ENCODE assay signal across 16 mouse cellular contexts in genomic region chr12:51403987-51404586, GRCm38 (mm10). TPM values are rescaled to one million over a fixed set of nuclear protein-coding genes. Genes with fewer than 3 reads are reported as not detected.
DNase-seq lines count a peak whose midpoint lies in the region; ATAC-seq and TF ChIP-seq lines count a peak whose summit lies in the region.
"Had no signal": no experiment of that assay in that cellular context is flagged by ENCODE, and none has a peak within 500 bp of the region (broad histone marks: within the 10 kb centered on the region; RNA-seq: fewer than 3 reads in every experiment).

No protein-coding gene starts in this region.

- no peaks in the 10 kb centered on the region for H3K9me3 ChIP-seq in midbrain, postnatal 0 days (ENCODE audit: low read length)
- no peaks in the 10 kb centered on the region for H3K9me3 ChIP-seq in midbrain, embryonic 16.5 days (replicated peaks; ENCODE audit: control insufficient read depth, low read length, poor library complexity, severe bottlenecking)
- H3K9me3 ChIP-seq: embryonic facial prominence, embryonic 12.5 days; midbrain, embryonic 12.5 days had no signal

- WGBS in heart, adult 2 months = 56% methylated on average over 4 of the region's 4 CpGs
- 70% methylated on average over 4 of the region's 4 CpGs for WGBS in midbrain, postnatal 0 days
- WGBS in midbrain, embryonic 16.5 days = 60% methylated on average over 4 of the region's 4 CpGs
- WGBS in kidney, adult 2 months = 61% methylated on average over 4 of the region's 4 CpGs

- no peak for DNase-seq in heart, adult 2 months
- DNase-seq in heart, postnatal 25 days (ENCODE audit: low spot score) = no peak
- DNase-seq in midbrain, postnatal 0 days (ENCODE audit: low spot score) = peak; percentile 26
- peak; percentile 51 for DNase-seq in brain, embryonic 14.5 days (ENCODE audit: low read depth)
- DNase-seq in adrenal gland, postnatal 4 days (ENCODE audit: low spot score in 2 of 2) = no peak
- no peak for DNase-seq in kidney, adult 2 months
- DNase-seq: cerebellum, adult 2 months; heart, adult 11 months; kidney, adult 9 months; liver; lung, postnatal 10 days; thymus, postnatal 36 days had no signal

- intact Hi-C loops in heart, adult 2 months (cut with DNase I) = loop anchor here (10.0 kb wide), 1 partner anchor 341 kb away; no protein-coding TSS in a partner anchor
- intact Hi-C loops in heart, postnatal 25 days (cut with DNase I) = loop anchor here (2.0 kb wide), 1 partner anchor 21 kb away; no protein-coding TSS in a partner anchor

- H3K9ac ChIP-seq in heart, adult 2 months (ENCODE audit: low read depth, low read length) = no peak overlapping the region
- H3K9ac ChIP-seq in midbrain, postnatal 0 days (replicated peaks; ENCODE audit: low read length, poor library complexity, severe bottlenecking) = no peak overlapping the region
- H3K9ac ChIP-seq in midbrain, embryonic 16.5 days (ENCODE audit: low read depth, low read length) = no peak overlapping the region
- H3K9ac ChIP-seq: embryonic facial prominence, embryonic 12.5 days; midbrain, embryonic 12.5 days had no signal

- TF ChIP-seq EP300 in heart, adult 2 months (IDR thresholded peaks at IDR 0.05; ENCODE audit: insufficient read depth, low read depth, low read length) = no peak

- ATAC-seq in midbrain, postnatal 0 days (ENCODE audit: low FRiP score) = no peak
- no peak for ATAC-seq in midbrain, embryonic 16.5 days
- ATAC-seq: forebrain, embryonic 16.5 days had no signal

- H3K4me2 ChIP-seq in midbrain, postnatal 0 days (ENCODE audit: low read depth, low read length, poor library complexity, severe bottlenecking) = no peak overlapping the region
- H3K4me2 ChIP-seq in midbrain, embryonic 16.5 days (ENCODE audit: low read length) = no peak overlapping the region
- H3K4me2 ChIP-seq: embryonic facial prominence, embryonic 12.5 days; midbrain, embryonic 12.5 days had no signal

- no peaks in the 10 kb centered on the region for H3K79me2 ChIP-seq in heart, adult 2 months (replicated peaks; ENCODE audit: control insufficient read depth, insufficient read depth, low read length)

- no peak overlapping the region for H3K4me3 ChIP-seq in heart, adult 2 months
- H3K4me3 ChIP-seq in midbrain, postnatal 0 days (ENCODE audit: low read depth, low read length) = no peak overlapping the region
- H3K4me3 ChIP-seq in midbrain, embryonic 16.5 days (ENCODE audit: low read depth, low read length) = no peak overlapping the region
- H3K4me3 ChIP-seq in kidney, adult 2 months (ENCODE audit: insufficient read depth, low read depth, low read length) = no peak overlapping the region
- H3K4me3 ChIP-seq: embryonic facial prominence, embryonic 12.5 days; midbrain, embryonic 12.5 days had no signal

- no peaks in the 10 kb centered on the region for H3K27me3 ChIP-seq in heart, adult 2 months (ENCODE audit: control insufficient read depth, insufficient read depth, low read length)
- no peaks in the 10 kb centered on the region for H3K27me3 ChIP-seq in midbrain, postnatal 0 days (ENCODE audit: insufficient read depth, low read length)
- no peaks in the 10 kb centered on the region for H3K27me3 ChIP-seq in midbrain, embryonic 16.5 days (ENCODE audit: control insufficient read depth, insufficient read depth, low read depth, low read length)
- H3K27me3 ChIP-seq in kidney, adult 2 months (replicated peaks; ENCODE audit: control insufficient read depth, insufficient read depth, low read length) = no peaks in the 10 kb centered on the region
- H3K27me3 ChIP-seq: embryonic facial prominence, embryonic 12.5 days; midbrain, embryonic 12.5 days had no signal

- peak; percentile 41 for TF ChIP-seq CTCF in heart, adult 2 months (IDR thresholded peaks at IDR 0.05)
- peak; percentile 57 for TF ChIP-seq CTCF in midbrain, postnatal 0 days (IDR thresholded peaks at IDR 0.05)
- TF ChIP-seq CTCF in brain, embryonic 14.5 days (IDR thresholded peaks at IDR 0.05; ENCODE audit: borderline replicate concordance, extremely low read depth, insufficient read depth, insufficient read length) = no peak
- TF ChIP-seq CTCF in kidney, adult 2 months (conservative IDR thresholded peaks at IDR 0.05; ENCODE audit: insufficient read depth, insufficient read length, low read depth, low read length) = no peak

- no peak overlapping the region for H3K27ac ChIP-seq in heart, adult 2 months
- H3K27ac ChIP-seq in midbrain, postnatal 0 days (ENCODE audit: low read depth, low read length) = no peak overlapping the region
- no peak overlapping the region for H3K27ac ChIP-seq in midbrain, embryonic 16.5 days (ENCODE audit: low read length)
- no peak overlapping the region for H3K27ac ChIP-seq in kidney, adult 2 months (ENCODE audit: insufficient read depth, low read depth, low read length)
- H3K27ac ChIP-seq: embryonic facial prominence, embryonic 12.5 days; midbrain, embryonic 12.5 days had no signal

- no peaks in the 10 kb centered on the region; the same call in 1 of the 2 replicates for H3K36me3 ChIP-seq in heart, adult 2 months (ENCODE audit: control insufficient read depth, insufficient read depth, low read length)
- peaks cover 19% of the 10 kb centered on the region for H3K36me3 ChIP-seq in midbrain, postnatal 0 days (ENCODE audit: insufficient read depth, low read length)
- peaks cover 5% of the 10 kb centered on the region for H3K36me3 ChIP-seq in midbrain, embryonic 16.5 days (ENCODE audit: control insufficient read depth, insufficient read depth, low read length)
- peaks cover 1% of the 10 kb centered on the region for H3K36me3 ChIP-seq in kidney, adult 2 months (ENCODE audit: control insufficient read depth, insufficient read depth, low read length)

- TF ChIP-seq POLR2A in heart, adult 2 months (IDR thresholded peaks at IDR 0.05; ENCODE audit: insufficient read depth, low read depth, low read length) = no peak
- TF ChIP-seq POLR2A in brain, embryonic 14.5 days (IDR thresholded peaks at IDR 0.05; ENCODE audit: borderline replicate concordance, extremely low read depth, insufficient read depth, insufficient read length, poor library complexity, severe bottlenecking) = no peak
- no peak for TF ChIP-seq POLR2A in kidney, adult 2 months (IDR thresholded peaks at IDR 0.05; ENCODE audit: low read depth, low read length)

- no peaks in the 10 kb centered on the region for H3K4me1 ChIP-seq in heart, adult 2 months (ENCODE audit: control insufficient read depth, insufficient read depth, low read length)
- no peaks in the 10 kb centered on the region for H3K4me1 ChIP-seq in midbrain, postnatal 0 days (ENCODE audit: insufficient read depth, low read length)
- H3K4me1 ChIP-seq in midbrain, embryonic 16.5 days (ENCODE audit: control insufficient read depth, insufficient read depth, low read length) = no peaks in the 10 kb centered on the region
- no peaks in the 10 kb centered on the region for H3K4me1 ChIP-seq in kidney, adult 2 months (ENCODE audit: control insufficient read depth, insufficient read depth, low read length)
- H3K4me1 ChIP-seq: embryonic facial prominence, embryonic 12.5 days; midbrain, embryonic 12.5 days had no signal

RNA-seq across cellular contexts. Expression of gene Scfd1, which starts 26.8 kb away (rescaled TPM):
- total RNA-seq in heart, adult 2 months (2021) = 10 to 100 TPM; 22.3 to 23.4 TPM
- polyA plus RNA-seq in heart, adult 2 months (2012; rRNA removed) = 6.3 and 13.6 TPM in 2 replicates
- total RNA-seq in heart, postnatal 25 days (2021) = 10 to 100 TPM; 25.1 to 26.8 TPM
- 33.8 and 46.3 TPM in 2 replicates for total RNA-seq in midbrain, postnatal 0 days (2014; rRNA removed)
- 65.8 and 70.0 TPM in 2 replicates for polyA plus RNA-seq in midbrain, postnatal 0 days (2015; fragmentation: Nextera tagmentation; extraction: Ambion mirVana)
- 68.4 and 70.5 TPM in 2 replicates for polyA plus RNA-seq in midbrain, embryonic 16.5 days (2015; fragmentation: Nextera tagmentation; extraction: Ambion mirVana)
- 31.8 and 32.7 TPM in 2 replicates for polyA plus RNA-seq in brain, embryonic 14.5 days (2012; rRNA removed)
- 10 to 100 TPM; 75.5 to 76.8 TPM for total RNA-seq in adrenal gland, postnatal 4 days (2021)
- 8.8 and 11.7 TPM in 2 replicates for polyA plus RNA-seq in kidney, adult 2 months (2012; rRNA removed)

RNA-seq across cellular contexts. Expression of gene G2e3, which starts 56.2 kb away (rescaled TPM):
- 1 to 10 TPM; 2.1 to 2.5 TPM for total RNA-seq in heart, adult 2 months (2021)
- 0.72 and 1.9 TPM in 2 replicates for polyA plus RNA-seq in heart, adult 2 months (2012; rRNA removed)
- total RNA-seq in heart, postnatal 25 days (2021) = 1 to 10 TPM; 2.8 to 3.4 TPM
- total RNA-seq in midbrain, postnatal 0 days (2014; rRNA removed) = 10.1 and 16.8 TPM in 2 replicates
- 7.8 and 8.2 TPM in 2 replicates for polyA plus RNA-seq in midbrain, postnatal 0 days (2015; fragmentation: Nextera tagmentation; extraction: Ambion mirVana)
- 13.5 and 16.5 TPM in 2 replicates for polyA plus RNA-seq in midbrain, embryonic 16.5 days (2015; fragmentation: Nextera tagmentation; extraction: Ambion mirVana)
- polyA plus RNA-seq in brain, embryonic 14.5 days (2012; rRNA removed) = 18.5 and 24.8 TPM in 2 replicates
- 10 to 100 TPM; 22.2 to 22.4 TPM for total RNA-seq in adrenal gland, postnatal 4 days (2021)
- polyA plus RNA-seq in kidney, adult 2 months (2012; rRNA removed) = 0.69 and 1.2 TPM in 2 replicates

Comparison
In these comparisons a context has a peak if more than half of its experiments do, and no peak if none do; other contexts are left out.
1. DNase-seq: peak in midbrain, postnatal 0 days (single experiment) and brain, embryonic 14.5 days (single experiment); none in heart, adult 2 months (0 of 2), heart, postnatal 25 days (single experiment), adrenal gland, postnatal 4 days (0 of 2) and kidney, adult 2 months (single experiment).
2. CTCF ChIP-seq: peak in heart, adult 2 months (single experiment) and midbrain, postnatal 0 days (single experiment); none in brain, embryonic 14.5 days (single experiment) and kidney, adult 2 months (single experiment).